Mouse (Mus musculus): Measurements from ENCODE around the gene Cdkal1.

Cdkal1 gene

DNA sequence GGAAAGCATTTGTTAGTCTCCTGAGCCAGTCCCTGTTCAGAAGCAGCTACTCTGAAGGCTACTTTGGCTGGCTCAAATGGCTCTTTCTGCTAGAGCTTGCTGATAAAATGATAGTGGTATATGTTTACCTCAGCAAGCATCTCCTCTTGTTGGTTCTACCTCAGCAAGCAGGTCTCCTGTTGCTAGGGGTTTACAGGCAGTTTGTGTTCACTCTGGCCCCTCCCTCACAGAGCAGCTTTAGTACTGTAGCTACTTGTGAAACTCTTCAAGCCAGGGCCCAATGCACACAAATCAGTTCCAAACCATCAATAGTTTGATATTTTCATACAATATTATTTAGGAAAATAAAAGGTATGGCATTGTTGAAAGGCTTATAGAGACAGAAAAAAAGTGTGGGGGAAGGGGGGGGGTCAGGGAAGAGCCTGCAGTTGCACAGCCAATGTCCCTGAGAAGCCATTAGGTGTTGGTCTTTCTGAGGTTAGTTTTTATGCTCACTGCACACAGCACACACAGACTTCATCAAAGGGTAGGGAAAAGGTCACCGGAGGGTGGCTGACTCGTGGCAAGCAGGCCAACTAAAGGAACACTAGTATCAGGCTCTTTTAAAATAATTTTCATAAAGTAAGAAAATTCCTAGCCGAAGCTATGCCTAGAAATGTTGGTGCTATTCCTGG lies 499.9 kb downstream of the Cdkal1 start:
- DNase-seq (ENCODE audit: low read depth, low spot score) = no peak

DNA sequence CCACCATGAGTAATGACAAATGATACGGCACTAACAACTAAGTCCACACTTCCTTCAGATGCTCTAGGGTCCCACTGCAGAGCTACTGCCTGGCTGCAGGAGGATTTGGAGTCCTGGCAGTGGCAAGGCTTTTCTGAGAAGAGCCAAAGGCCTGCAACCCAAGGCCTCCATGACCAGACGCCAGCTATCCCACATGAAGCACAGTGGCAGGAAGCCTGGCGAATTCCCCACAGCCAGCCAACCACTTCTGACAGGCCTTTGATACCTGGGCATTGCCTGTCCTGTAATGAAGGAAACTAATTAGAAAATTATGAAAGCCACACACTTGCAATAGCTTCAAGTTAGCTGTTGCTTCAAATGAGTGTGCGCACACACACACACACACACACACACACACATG lies 500.5 kb downstream of the Cdkal1 start:
- DNase-seq (ENCODE audit: low read depth, low spot score) = no peak

DNA sequence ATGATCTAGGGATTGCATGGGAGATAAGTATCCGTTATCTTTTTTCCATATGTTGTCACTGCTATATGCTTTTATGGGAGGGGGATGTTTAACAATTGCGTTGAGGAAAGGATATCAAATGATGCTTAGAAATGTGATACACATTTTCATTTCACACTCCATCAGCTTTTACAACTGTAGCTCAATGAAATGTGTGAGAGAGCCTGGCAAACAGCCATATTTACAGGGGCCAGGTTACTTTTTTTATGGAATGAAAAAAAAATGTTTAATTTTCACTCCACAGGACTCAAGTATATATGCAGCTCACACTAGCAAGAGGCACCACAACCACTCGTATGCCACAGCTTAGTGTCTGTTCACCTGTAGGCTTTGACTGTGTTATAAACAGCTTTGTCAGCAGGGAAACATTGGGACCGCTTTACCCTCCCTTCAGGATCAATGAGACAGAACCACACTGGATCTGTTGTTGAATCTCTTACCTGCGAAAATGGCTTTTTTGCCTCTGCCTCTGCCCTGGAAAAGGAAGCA lies 501.5 kb downstream of the Cdkal1 start:
- no peak for DNase-seq (ENCODE audit: low read depth, low spot score)

DNA sequence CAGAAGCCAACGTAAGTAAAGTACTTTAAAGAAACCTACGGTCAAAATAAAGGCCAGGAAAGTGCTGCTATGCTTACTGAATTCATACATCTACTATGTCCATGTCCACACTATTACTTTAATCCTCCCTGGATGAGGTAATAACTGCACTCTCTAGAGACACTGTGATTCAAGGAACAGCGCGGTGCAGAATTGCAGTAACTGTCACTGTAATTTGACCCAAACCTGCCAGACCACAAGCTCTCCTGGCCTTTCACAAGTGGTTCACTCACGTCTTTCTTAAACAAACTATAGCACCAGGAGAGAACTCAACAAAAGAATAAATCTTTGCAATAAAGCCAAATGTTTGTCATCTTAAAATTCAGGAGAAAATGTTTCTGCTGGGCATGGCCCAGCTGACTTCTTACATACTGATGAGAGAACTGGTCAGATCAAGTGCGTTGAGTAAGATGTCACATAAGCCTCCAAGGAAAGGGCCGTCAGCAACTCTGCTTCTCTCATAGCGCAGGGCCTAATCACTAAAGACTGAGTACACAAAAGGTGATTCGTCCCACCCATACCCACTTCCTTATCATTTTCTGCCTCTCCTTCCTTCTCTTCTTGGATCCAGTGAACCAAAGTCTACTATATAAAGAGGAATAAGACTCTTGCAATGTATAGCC lies 504.3 kb downstream of the Cdkal1 start:
- DNase-seq (ENCODE audit: low read depth, low spot score) = no peak

DNA sequence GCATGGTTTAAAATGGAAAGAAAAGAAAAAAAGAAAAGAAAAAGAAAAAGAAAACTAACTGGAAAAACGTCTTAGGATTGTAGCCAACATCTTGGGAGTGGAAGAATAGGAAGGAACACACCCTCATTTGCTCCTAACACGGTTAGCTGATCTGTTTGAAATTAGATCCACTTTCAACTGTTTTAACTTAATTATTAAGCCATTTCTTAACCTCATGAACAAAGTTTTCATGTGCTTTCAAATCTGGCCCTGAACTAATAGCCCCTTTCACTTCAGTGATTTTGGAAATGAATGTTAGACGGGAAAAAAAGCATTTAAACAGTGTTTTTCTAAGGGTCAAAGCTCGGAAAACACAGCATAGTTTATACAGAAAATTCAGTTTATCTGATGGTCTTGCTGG lies 505.5 kb downstream of the Cdkal1 start:
- DNase-seq (ENCODE audit: low read depth, low spot score) = no peak

DNA sequence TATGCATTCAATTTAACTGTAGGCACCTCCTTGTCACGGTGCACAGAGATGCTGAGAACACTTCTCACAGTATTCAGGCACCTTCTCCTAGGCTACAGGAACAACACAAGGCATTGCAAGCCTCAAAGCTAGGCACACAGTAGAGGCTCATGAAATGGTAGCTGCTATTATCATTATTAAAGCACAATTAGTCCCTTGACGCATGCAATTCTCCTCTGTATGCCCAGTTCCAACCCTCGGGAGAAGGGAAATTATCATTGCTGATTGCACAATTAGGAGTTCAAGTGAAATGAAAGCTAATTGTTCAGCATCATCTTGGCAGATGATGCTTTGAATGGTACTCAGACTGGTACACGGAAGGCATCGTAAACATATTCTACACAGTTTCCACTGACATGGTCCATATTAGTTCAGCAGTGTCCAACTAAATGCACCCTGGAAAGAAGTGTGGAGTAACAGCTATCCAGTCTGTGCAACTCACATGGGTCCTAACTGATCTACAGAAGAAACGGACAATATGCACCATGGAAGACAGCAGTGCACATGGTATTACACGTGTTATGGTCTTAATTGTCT lies 506.0 kb downstream of the Cdkal1 start:
- no peak for DNase-seq (ENCODE audit: low read depth, low spot score)

DNA sequence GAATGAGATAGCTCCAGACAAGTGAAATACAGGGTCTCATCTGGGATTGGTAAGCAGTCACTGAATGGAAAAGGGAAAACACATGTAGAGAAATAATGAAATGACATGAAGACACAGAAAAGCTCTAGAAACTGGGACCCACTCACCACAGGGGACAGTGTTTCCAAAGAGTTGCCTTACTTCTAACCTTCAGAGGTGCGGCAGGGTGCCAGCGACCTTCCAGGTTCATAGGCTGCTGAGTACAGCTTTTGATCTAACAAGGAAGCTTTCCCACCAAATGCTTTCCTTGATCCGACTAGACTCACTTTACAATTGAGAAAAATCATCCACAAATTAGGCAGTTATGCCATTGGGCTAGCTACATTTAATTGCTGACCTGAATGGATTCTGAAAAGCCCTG lies 507.1 kb downstream of the Cdkal1 start:
- no peak for DNase-seq (ENCODE audit: low read depth, low spot score)

DNA sequence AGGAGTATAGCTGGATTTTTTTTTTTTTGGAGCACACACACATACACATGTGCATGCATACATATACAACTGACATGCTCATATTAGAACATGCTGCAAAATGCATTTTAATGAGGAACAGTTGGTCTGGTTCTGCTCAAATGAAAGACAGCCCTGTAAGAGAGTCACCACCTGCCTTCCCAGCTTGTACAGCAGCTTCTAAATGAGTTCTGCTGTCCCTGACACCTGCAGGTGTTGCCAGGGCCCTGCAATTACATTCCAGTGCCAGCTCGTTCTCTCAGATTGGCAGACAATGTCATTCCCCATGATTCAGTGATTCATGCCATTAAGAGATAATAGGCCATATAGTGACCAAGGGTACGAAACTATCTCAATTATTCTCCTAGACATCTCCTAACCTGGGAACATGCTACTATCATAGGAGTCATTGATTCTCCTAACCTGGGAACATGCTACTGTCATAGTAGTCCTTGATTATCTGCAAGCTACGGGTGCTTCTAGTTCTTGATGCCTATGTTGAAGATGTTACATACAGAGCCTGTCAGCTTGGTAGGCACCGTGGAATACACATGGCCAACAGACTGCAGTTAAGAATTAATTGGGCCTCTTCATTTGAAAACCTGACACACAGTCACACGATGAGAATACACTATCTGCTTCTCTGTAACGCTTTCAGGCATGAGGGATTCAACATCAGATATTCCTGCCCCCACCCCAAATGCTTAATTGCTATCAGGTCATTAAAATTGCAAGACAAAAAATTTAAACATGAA lies 522.6 kb downstream of the Cdkal1 start:
- DNase-seq (ENCODE audit: low read depth, low spot score) = no peak

DNA sequence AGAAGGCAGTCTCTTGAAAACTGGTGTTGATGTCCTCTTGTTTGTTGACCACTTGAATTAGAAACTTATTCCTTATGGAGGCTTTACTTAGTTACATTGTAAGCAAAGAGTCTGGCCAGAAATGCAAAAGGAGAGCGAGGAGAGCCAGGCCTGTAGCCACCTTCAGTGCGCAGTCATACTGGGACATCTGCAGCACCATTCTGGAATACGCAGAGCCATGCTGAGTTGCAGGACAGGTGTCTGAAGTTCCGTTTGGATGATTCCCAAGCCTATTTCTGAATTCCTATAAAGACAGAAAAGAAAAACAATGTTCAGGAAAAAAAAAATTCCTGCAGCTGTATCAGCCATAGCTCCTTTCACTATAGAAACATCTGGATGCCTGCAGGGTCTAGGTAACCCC lies 529.5 kb downstream of the Cdkal1 start:
- no peak for DNase-seq (ENCODE audit: low read depth, low spot score)

DNA sequence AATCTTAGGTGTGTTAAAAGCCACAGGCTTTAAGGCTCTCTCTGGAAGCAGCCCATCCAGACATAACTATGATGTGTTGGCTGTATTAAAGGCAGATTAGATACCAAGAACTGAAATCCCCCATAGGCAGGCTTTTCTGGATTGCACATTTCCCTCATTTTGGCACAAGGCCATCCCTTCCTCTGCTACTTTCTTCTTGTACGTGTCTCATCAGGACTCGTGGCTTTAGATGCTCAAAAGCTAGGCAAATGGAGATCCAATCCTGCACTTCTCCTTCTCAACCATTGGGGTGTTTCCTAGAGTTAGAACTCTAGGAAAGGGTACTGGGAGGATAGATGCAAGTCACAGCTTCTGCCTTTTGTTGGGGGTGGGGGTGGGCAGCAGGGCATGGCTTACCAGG lies 535.1 kb downstream of the Cdkal1 start:
- no peak for DNase-seq (ENCODE audit: low read depth, low spot score)

DNA sequence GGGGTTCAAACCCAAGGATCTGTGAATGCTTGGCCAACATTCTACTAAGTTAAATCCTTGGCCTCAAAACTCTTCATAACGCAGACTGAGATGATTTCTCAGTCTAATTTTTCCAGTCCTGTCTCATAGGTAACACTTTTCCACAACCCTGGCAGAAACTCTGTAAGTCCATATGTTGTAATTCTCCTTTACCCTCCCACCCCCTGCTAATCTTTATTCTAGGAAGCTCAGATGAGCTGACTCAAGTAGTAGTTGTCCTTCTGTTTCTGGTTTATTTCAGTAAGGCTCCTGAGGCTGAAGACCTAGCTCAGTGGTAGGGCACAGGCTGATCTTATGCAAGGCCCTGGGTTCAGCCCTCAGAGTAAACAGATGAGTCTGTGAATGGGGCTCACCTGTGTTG lies 537.8 kb downstream of the Cdkal1 start:
- DNase-seq (ENCODE audit: low read depth, low spot score) = no peak

DNA sequence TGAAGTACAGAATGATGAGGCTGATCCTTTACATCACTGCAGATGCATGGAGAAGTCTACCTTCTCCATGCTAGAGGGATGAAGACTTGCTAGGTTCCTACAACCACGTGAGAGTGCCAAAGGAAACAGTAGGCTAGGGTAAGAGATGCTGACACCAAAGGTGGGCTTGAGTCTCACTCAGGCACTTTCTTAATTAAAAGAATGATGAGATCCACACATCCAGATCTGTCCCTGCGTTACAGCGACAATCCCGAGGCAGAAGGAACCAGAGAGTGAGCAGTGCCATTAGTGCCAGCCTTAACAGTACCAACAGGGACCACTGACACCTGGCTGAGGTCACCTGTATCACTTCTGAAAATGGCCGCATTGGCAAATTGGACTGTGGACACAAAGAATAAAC lies 539.2 kb downstream of the Cdkal1 start:
- DNase-seq (ENCODE audit: low read depth, low spot score) = no peak

DNA sequence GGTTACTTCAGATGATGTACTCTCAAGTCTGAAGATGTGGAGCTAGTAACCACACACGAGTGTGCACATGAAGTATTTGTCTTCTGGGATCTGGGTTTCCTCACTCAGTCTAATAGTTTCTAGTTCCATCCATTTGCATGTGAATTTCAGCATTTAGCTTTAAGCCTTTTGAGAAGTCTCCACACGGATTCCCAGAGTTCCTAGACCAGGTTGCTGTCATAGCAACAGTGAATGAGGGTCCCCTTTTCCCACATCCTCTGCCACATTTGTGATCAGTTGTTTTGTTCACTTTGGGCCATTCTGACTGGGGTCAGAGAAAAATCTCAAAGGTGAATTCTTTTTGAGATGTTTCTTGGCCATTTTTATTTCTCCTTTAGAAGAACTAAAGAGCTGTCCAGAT lies 543.4 kb downstream of the Cdkal1 start:
- DNase-seq (ENCODE audit: low read depth, low spot score) = no peak

DNA sequence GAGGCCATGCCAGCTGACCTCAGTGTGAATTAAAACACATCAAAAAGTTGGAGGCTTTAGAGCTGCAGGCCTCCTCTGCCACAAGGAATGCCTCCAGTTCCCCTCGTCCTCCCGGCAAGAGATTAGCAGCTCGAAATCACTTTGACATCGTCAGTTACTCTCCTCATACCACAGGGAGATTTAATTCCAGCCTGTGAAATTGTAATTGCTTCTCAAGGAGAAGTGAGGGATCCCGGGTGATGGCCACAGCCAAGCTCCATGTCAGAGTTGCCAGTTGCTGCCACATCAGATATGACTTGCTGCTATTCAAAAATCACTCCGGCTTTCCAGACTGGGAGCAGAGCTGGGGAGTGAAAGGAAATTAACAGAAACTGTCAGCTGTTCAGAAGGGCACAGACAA lies 548.1 kb downstream of the Cdkal1 start:
- no peak for DNase-seq (ENCODE audit: low read depth, low spot score)

DNA sequence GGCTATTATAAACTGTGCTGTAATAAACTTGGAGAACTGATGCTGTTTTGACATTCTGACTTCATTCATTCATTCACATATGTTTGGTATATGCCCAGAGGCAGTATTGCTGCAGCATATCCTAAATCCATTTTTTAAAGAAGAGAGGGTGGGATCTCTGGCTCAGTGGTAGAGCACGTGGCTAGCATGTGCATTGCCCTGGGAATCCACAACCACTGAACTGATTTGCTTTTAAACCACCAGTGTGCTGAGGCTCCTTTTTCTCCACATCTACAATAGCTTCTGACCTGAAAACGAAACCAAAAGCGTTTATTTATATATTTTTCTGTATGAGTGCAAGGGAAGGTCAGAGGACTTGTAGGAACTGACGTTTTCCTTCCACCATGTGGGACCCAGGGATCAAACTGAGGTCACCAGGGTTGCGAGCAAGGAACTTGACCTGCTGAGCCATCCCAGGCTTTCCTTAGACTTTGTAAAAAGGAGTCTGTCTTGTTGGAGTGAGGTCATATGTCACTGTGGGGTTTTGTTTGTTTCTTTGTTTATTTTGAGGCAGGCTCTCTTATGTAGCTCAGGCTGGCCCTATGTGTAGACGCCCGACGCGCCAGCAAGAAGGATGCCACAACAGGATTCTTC lies 562.8 kb downstream of the Cdkal1 start:
- no peak for DNase-seq (ENCODE audit: low read depth, low spot score)

DNA sequence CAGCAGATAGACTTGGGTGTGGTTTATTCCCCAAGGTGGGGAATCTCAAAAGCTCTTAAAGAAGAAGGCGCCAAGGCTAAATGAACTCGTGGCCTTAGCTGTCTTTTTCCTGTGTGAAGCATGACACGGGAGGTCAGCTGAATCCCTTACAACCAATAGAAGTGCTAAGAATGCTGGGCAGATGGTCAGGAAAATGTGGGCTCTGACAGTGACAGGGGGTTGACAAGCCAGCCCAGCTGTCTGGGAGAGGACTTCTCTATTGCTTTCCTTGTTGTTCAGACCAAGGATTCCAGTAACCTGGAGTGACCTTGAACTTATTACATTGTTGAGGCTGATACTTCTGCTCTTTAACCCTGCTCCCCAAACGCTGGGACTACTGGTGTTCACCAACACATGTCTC lies 564.9 kb downstream of the Cdkal1 start:
- no peak for DNase-seq (ENCODE audit: low read depth, low spot score)

DNA sequence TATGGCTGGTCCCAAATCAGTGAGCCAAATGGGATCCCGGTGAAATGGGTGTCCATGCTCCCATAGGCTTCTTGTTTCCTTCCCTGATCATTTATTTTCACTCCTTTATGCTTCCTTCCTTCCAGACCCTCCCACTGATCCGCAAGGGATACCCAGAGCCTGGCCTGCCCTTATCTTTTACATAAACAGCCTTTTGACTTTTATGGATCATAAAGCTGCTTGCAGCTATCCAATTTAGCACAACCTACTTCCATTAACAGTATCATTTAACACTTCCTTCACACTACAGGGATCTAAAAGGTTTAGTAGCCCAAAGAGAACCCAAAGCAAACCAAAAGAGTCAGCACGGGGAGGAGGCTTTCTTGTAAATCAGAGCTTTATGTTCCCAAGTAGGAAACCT lies 570.4 kb downstream of the Cdkal1 start:
- no peak for DNase-seq (ENCODE audit: low read depth, low spot score)

DNA sequence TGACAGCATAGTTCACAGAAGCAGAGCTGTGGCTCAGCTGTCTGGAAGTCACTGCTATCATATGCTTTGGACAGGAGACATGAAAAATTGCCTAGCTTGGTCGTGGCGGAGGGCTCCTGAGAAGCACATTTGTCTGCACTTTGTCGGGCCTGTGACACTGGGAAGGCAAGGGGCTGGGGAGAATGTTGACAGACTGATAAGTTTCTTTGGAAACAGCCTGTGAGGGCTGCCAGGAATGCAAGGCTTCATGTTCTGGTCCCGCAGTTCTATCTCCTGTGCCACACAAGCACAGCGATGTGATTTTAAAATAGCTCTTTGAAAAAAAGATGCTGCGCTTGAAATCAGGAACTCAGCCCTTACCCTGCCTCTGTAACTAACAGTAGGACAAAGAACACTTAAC lies 573.9 kb downstream of the Cdkal1 start:
- no peak for DNase-seq (ENCODE audit: low read depth, low spot score)

DNA sequence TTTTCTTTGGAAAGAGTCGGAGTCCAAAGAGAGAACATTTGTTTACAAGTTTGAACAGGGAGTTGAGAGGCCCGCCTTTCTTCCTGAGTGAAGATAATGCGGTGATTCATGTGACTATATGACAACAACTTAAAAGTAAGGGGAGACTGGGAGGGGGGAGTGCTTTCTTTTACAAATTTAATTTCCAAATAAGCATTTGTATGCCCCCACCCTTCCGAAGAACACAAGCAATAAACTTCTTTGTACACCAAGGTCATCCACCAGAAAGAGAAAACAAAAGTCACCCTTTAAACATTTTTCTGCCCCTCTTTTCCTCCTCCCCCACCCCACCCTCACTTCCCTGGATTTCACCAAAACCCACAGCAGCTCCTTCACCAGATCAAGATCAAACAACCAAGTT lies 577.3 kb downstream of the Cdkal1 start:
- no peak for DNase-seq (ENCODE audit: low read depth, low spot score)

DNA sequence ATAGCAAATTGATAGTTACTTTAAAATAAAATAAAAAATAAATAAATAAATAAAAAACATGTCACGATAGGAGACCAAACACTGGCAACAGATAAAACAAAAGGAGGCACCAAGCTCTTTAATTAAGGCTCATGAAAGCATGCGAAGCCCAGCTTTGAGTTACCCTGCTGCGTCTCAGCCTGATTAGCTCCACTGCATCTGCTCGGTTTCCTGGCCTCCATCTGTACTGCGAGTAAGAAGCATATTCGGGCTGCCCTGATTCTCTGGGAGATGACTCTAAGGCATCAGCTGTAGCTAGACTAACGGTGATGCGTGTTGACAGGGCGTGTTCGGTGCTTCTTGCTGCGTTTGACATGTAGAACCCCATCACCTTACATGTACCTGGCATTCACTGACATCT lies 581.2 kb downstream of the Cdkal1 start:
- no peak for DNase-seq (ENCODE audit: low read depth, low spot score)

DNA sequence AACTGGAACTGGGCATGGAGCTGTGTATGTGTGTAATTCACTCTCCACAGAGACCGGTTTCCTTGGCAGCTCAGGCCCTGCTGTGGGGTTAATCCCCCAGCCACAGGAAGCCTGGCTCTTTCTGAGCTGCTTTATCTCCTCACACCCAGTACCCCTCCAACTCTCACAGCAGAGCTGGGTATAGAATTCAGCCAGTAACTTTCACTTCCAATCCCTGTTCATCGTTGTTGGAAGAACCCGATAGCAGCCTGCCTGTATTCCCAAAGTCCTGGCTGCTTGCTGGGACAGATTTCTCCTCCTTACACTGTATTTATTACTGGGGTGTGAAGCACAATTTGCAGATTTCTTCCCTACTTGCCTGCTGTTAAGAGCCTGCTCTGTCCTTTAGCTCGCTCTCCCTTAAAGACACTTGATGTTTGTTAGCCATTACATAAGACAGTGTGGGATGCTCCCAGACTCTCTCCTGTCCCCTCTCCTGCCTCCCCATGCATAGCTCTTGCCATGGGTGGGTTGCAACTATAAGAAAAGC lies 581.7 kb downstream of the Cdkal1 start:
- DNase-seq (ENCODE audit: low read depth, low spot score) = no peak

DNA sequence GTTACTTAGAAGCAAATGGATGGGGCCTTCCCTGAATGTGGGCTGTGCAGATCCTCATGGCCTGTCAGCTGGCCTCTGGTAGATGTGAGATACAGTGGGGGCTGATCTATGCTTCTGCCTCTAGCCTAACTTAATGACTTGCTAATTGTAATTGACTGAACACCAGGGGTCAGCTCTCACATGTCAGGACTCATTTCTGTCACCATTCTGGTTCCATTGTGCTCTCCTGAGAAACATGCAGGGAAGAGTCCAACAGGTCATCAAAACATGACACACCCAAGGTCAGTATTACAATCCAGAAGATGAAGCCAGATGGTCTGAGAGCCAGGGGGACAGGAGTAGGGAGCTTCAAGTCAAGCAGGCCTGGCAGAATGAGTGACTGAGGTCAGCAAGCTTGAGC lies 584.0 kb downstream of the Cdkal1 start:
- no peak for DNase-seq (ENCODE audit: low read depth, low spot score)
